Mouse (Mus musculus): ENCODE data around the gene Tex9.
"Not testable (repeated sequence)": the region's sequence is repeated elsewhere in the genome, so short reads cannot be mapped to it uniquely, and the experiment has no call there.

DNA sequence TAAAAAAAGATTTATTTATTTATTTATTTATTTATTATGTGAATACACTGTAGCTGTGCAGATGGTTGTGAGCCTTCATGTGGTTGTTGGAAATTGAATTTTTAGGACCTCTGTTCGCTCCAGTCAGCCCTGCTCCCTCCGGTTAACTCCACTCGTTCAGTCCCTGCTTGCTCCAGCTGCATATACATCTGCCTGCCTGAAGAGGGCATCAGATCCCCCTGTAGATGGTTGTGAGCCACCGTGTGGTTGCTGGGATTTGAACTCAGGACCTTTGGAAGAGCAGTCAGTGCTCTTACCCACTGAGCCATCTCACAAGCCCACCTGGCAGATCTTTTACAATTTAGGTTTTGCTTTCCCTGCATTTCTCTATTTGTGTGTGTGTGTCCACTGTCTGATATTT, 90.2 kb downstream of the Tex9 start:
- TF ChIP-seq CTCF (IDR thresholded peaks at IDR 0.05; ENCODE audit: extremely low read depth, insufficient read length, insufficient replicate concordance, low read depth, low read length); POLR2A (IDR thresholded peaks at IDR 0.05; ENCODE audit: low read depth, low read length): not testable (repeated sequence)
